Mouse (Mus musculus) embryonic facial prominence, embryonic 13.5 days (tissue): ENCODE data around the gene Ccdc65. TPM values are rescaled to one million over a fixed set of nuclear protein-coding genes. Genes with fewer than 3 reads are reported as not detected.
"Not testable (repeated sequence)": the region's sequence is repeated elsewhere in the genome, so short reads cannot be mapped to it uniquely, and the experiment has no call there.

Experiments
- ATAC-seq: fragments of 200-750 bp; cut with Nextera tagmentation; 2 replicates; pipeline ENCODE4 v1.8.0; 2017; ENCODE audit warnings: low read depth; ENCODE audit not compliant: insufficient number of reproducible peaks, insufficient read depth, low FRiP score, low TSS enrichment
- H3K27ac ChIP-seq: fragments of 300-500 bp; sonication (generic); 2 replicates; pipeline ENCODE4 v1.5.1; 2015; ENCODE audit warnings: moderate library complexity, mild to moderate bottlenecking, inconsistent platforms
- H3K27me3 ChIP-seq: fragments of 300-500 bp; sonication (generic); 2 replicates; pipeline ENCODE4 v1.6.1; 2015; ENCODE audit warnings: mild to moderate bottlenecking, inconsistent platforms
- H3K36me3 ChIP-seq: fragments of 300-500 bp; sonication (generic); 2 replicates; pipeline ENCODE4 v1.6.1; 2015; ENCODE audit warnings: mild to moderate bottlenecking, inconsistent platforms
- H3K4me1 ChIP-seq: fragments of 300-500 bp; sonication (generic); 2 replicates; pipeline ENCODE4 v1.6.1; 2015; ENCODE audit warnings: inconsistent platforms
- H3K4me2 ChIP-seq: fragments of 300-500 bp; sonication (generic); 2 replicates; pipeline ENCODE4 v1.6.1; 2015; ENCODE audit warnings: moderate library complexity, mild to moderate bottlenecking, inconsistent platforms
- H3K4me3 ChIP-seq: fragments of 300-500 bp; sonication (generic); 2 replicates; pipeline ENCODE4 v1.5.1; 2015; ENCODE audit warnings: mild to moderate bottlenecking, inconsistent platforms
- H3K9ac ChIP-seq: fragments of 300-500 bp; sonication (generic); 2 replicates; pipeline ENCODE4 v1.6.1; 2015; ENCODE audit warnings: mild to moderate bottlenecking, inconsistent platforms
- H3K9me3 ChIP-seq: fragments of 300-500 bp; sonication (generic); 2 replicates; pipeline ENCODE4 v1.6.1; 2016; ENCODE audit warnings: inconsistent platforms
- whole genome bisulfite sequencing: fragments of 180-500 bp; shearing (Covaris S2); methylation state at CpG from one replicate; pipeline ENCODE4 v1.1.7; 2015; ENCODE audit warnings: mixed read lengths; 5-methylcytosine and 5-hydroxymethylcytosine counted together
- polyA plus RNA-seq: library from polyadenylated mRNA; unstranded; fragments of >200 nt; fragmentation: Nextera tagmentation; extraction: Ambion mirVana; gene quantifications from 2 replicates; pipeline ENCODE4 v1.2.1, GENCODE M21; 2015

Ccdc65 gene
- polyA plus RNA-seq, 1 experiment from 2014 or later: 1.3 TPM

DNA sequence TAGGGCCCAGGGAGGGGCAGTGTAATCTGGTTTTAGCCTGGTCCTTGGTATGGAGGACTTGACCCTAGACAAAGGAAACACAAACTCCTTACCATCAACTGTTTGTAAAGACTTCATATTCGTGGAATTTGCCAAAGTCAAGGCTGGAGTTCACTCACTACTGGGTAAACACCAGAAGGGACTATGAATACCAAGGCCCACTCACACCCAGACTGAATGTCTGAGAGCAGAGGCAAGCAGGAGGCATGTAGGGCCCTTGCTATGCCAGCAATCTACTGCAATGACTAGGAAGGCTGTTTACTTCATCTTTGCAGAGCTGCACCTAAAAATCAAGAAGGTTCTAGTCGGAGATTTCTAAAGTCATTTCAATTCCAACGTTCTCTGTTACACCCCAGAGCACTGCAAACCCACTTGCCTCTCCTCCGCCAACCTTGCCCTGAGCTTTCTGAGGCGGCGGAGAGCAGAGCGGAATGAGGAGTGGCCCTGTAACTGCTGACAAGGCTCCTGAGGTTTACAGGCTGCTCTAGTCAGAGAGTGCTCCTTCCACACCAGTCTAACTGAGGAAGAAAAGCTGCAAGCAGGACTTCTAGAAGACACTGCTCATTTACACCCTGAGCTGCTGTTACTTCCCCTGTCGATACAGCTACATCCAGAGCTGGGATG, 34.9 kb downstream of the Ccdc65 start:
- ATAC-seq: no peak
- Histone ChIP-seq H3K36me3 (peaks cover 50% of the 10 kb centered on the region), H3K4me3 (no peak overlapping the region), H3K9ac (no peak overlapping the region), H3K27me3 (no peaks in the 10 kb centered on the region), H3K4me2 (no peak overlapping the region), H3K9me3 (no peaks in the 10 kb centered on the region), H3K27ac (no peak overlapping the region), H3K4me1 (0 out of 2 replicates have a peak, but pooled peaks cover 3% of the 10 kb centered on the region)
- WGBS: 82% methylated on average over 8 of the region's 8 CpGs

DNA sequence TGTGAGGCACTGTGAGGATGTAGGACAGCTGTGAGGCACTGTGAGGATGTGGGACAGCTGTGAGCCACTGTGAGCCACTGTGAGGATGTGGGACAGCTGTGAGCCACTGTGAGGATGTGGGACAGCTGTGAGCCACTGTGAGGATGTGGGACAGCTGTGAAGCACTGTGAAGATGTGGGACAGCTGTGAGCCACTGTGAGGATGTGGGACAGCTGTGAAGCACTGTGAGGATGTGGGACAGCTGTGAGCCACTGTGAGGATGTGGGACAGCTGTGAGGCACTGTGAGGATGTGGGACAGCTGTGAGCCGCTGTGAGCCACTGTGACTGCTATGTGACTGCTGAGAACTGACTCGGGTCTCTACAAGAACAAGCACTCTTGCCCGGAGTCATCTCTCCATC, 35.9 kb downstream of the Ccdc65 start:
- 90% methylated on average over 3 of the region's 3 CpGs for WGBS
- not testable (repeated sequence) for H3K9me3 ChIP-seq, ATAC-seq, H3K27me3 ChIP-seq, H3K4me2 ChIP-seq, H3K4me1 ChIP-seq, H3K27ac ChIP-seq, H3K4me3 ChIP-seq, H3K9ac ChIP-seq
- peaks cover 42% of the 10 kb centered on the region for H3K36me3 ChIP-seq

DNA sequence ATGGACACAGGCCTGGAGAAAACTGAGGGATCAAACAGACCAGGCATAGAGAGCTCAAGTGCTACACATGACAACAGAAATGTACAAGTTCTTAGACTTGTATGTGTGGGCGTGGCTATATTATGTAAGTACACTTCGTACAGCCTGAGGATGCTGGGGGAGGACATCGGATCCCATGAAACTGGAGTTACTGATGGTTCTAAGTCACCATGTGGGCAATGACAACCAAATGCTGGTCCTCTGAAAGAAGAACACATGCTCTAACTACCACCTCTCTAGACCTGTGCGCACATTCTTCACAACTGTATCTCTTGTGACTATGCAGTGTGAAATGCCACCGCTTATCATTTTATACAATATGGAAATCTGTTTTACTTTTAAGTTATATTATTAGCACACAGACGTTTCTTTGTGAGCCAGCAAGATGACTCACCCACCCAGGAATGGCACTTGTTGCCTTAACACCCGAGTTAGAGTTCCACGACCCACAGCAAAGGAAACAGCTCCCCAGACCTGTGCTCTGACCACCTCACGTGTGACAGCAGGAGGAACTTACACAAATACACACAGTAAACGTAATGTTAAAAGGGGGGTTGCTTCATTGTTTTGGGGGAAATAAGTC, 38.4 kb downstream of the Ccdc65 start:
- H3K9me3 ChIP-seq: no peaks in the 10 kb centered on the region
- no peaks in the 10 kb centered on the region for H3K27me3 ChIP-seq
- peaks cover 19% of the 10 kb centered on the region for H3K36me3 ChIP-seq
- no peak overlapping the region for H3K4me3 ChIP-seq
- no peak for ATAC-seq
- no peak overlapping the region for H3K27ac ChIP-seq
- no peak overlapping the region for H3K4me2 ChIP-seq
- H3K9ac ChIP-seq: no peak overlapping the region
- WGBS: 84% methylated on average over 10 of the region's 10 CpGs
- H3K4me1 ChIP-seq: 0 out of 2 replicates have a peak, but pooled peaks cover 3% of the 10 kb centered on the region

DNA sequence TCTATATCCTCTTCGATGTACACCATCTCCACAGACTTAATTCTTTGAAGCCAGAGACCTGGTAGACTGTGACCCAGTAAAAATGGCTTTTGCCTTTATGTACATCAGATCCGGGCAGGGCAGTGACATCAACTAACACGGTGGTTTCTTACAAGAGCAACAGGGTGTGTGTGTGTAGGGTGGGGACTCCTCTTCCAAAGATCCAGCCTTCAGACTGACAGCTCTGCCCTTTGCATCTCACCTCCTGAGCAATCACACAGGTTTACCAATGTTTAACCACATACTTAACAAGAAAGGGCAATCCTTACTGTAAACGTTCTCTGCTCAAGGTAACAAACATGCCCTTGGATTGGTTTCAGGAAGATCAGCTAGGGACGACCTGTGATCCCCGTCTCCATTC, 39.3 kb downstream of the Ccdc65 start:
- H3K9me3 ChIP-seq: no peaks in the 10 kb centered on the region
- no peak overlapping the region for H3K9ac ChIP-seq
- WGBS: 86% methylated on average over 6 of the region's 6 CpGs

DNA sequence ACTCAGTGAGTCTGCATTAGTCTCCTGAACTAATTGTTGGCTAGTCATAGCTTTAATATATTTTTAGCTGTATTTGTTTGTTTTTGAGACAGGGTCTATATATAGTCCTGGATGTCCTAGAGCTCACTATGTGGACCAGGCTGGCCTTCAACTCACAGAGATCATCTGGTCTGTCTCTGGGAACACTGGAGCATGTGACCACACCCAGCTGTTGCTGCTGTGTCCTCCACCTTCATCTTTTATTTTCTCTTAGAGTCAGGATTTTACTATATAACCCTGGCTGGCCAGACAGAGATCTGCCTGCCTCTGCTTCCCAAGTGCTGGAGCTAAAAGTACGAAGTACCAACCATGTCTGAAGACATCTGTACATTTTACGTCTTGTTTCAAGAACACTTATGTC, 41.1 kb downstream of the Ccdc65 start:
- H3K27me3 ChIP-seq: no peaks in the 10 kb centered on the region
- H3K4me2 ChIP-seq: no peak overlapping the region
- no peaks in the 10 kb centered on the region for H3K9me3 ChIP-seq
- 97% methylated on average over 2 of the region's 2 CpGs for WGBS
- no peak overlapping the region for H3K4me3 ChIP-seq
- no peak overlapping the region for H3K27ac ChIP-seq
- H3K36me3 ChIP-seq: peaks cover 17% of the 10 kb centered on the region; the same call in 1 of the 2 replicates
- H3K9ac ChIP-seq: no peak overlapping the region
- no peak for ATAC-seq
- 0 out of 2 replicates have a peak, but pooled peaks cover 3% of the 10 kb centered on the region for H3K4me1 ChIP-seq

More for the DNA sequence above, 39.3 kb downstream of the Ccdc65 start:
- Histone ChIP-seq H3K4me3 (no peak overlapping the region), H3K27me3 (no peaks in the 10 kb centered on the region), H3K4me1 (0 out of 2 replicates have a peak, but pooled peaks cover 3% of the 10 kb centered on the region), H3K36me3 (peaks cover 12% of the 10 kb centered on the region), H3K4me2 (no peak overlapping the region), H3K27ac (no peak overlapping the region)
- ATAC-seq: no peak

DNA sequence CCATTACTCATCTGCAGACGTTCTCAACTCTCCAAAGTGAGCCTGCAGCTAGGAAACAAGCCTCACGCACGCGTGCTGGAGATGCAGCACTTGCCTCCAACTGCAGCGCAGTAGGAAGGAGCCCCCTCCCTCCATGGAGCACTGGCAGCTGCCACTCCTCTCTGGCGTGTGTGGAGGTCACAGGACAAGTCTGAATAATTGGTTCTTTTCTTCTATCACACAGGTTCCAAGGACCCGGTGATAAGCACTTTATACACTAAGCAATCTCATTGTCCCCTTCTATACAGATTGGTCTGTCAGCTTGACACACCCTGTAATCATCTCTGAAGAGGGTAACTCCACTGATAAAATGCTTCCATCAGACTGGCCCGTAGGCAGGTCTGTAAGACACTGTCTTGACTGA, 45.0 kb downstream of the Ccdc65 start:
- no peak for ATAC-seq
- Histone ChIP-seq H3K27me3 (no peaks in the 10 kb centered on the region), H3K9ac (no peak overlapping the region), H3K4me1 (no peaks in the 10 kb centered on the region), H3K4me3 (no peak overlapping the region), H3K9me3 (no peaks in the 10 kb centered on the region), H3K4me2 (no peak overlapping the region), H3K36me3 (peaks cover 28% of the 10 kb centered on the region), H3K27ac (no peak overlapping the region)
- WGBS: 77% methylated on average over 8 of the region's 8 CpGs

DNA sequence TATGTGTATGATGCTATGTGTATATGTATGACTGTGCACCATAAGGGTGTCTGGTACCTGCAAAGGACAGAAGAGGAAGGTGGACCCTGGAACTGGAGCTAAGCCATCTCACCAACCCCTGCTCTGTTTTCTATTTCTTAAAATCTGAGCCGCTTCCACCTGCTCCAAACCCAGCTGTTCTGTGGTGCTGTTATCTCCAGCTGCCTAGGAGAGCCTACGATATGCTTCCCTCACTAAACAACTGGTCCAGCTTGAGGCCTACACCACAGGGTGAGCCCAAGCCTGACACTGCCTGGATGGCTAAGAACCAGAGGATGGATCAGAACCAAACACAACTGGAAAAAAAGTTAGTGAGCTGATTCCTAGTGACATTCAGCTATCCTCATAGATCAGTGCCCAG, 46.1 kb downstream of the Ccdc65 start:
- whole genome bisulfite sequencing: 87% methylated on average over 2 of the region's 2 CpGs
- Histone ChIP-seq H3K27ac (no peak overlapping the region), H3K4me2 (no peak overlapping the region), H3K9ac (no peak overlapping the region), H3K9me3 (no peaks in the 10 kb centered on the region), H3K4me3 (no peak overlapping the region), H3K4me1 (no peaks in the 10 kb centered on the region), H3K27me3 (no peaks in the 10 kb centered on the region), H3K36me3 (peaks cover 37% of the 10 kb centered on the region)
- ATAC-seq: no peak

DNA sequence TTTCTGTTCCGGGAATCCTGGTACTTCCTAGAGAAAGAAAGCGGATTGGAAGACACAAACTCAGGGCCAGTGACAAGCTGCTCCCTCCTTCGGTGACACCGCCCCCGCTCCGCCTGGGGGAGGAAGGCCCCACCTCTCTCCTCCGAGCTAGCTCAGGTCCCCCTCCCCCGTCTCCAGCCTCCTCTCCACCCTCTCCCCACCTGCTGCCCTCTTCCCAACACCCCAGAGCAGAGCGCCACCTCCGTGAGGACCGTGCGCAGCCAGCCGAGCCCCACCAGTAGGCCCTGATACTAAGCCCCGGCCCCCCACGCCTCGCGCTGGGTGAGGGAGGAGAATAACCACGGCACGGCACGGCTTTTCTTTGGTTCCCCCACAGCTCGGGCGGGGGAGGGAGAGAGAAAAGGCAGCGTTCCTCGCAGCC, 54.2 kb downstream of the Ccdc65 start:
- Histone ChIP-seq H3K27ac (peak overlapping the region; percentile 83), H3K9me3 (no peaks in the 10 kb centered on the region), H3K4me2 (peak overlapping the region; percentile 85), H3K36me3 (peaks cover 23% of the 10 kb centered on the region), H3K4me1 (peaks cover 20% of the 10 kb centered on the region), H3K9ac (peak overlapping the region; percentile 92), H3K4me3 (peak overlapping the region; percentile 97), H3K27me3 (peaks cover 17% of the 10 kb centered on the region; the same call in 1 of the 2 replicates)
- under 1% methylated on average over 24 of the region's 24 CpGs for WGBS
- ATAC-seq: peak; percentile 76

DNA sequence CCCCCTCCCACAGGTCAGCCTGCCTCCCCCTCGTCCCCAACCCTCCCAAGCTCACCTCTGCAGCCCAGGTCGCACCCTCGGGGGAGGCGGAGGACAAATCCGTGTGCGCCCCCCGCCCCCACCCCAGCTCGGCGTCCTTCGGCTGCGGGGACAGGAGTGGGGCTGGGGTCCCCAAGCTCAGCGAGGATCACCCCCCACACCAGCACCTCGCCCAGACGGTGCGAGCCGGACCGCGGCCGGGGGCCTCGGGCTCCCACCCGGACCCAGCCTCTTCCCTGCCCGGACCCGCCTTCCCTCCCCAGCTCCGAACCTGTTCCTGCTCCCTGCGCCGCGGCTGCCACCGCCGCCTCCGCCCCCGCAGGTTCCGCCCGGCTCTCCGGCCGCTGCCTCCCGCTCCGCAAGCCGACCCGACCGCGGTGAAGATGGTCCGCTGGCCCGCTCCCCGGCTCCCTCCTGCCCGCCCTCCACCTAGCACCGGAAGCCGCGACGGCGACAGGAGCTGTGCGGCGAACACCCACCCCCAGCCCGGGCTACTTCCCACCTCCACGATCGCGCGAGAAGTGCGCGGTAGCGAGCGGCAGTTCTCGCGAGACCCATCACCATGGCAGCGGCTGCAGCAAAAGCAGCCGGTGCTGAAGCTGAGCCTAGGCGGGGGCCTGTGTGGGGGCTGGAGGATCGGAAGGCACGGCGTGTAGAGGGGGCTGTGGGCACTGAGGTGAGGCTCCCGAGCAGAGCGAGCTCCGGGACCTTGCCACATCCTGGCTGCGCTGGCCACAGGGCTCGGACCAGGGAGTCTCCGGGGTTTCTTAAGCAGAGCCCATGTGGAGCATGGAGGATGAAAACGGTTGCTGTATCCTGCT, 54.9 kb downstream of the Ccdc65 start, which contains the start of gene Arf3:
Gene Arf3 (minus strand): TSS at position 545 of the 860 bp plus-strand sequence.
- Histone ChIP-seq H3K27me3 (peaks cover 17% of the 10 kb centered on the region; the same call in 1 of the 2 replicates), H3K9me3 (no peaks in the 10 kb centered on the region), H3K36me3 (peaks cover 19% of the 10 kb centered on the region), H3K4me3 (peak within 1 kb of the TSS; percentile 97), H3K4me1 (peaks cover 20% of the 10 kb centered on the region), H3K9ac (peak within 1 kb of the TSS; percentile 92), H3K27ac (peak within 1 kb of the TSS; percentile 83), H3K4me2 (peak within 1 kb of the TSS; percentile 85)
- peak; percentile 87 for ATAC-seq
- under 1% methylated on average over 76 of the region's 76 CpGs for WGBS

DNA sequence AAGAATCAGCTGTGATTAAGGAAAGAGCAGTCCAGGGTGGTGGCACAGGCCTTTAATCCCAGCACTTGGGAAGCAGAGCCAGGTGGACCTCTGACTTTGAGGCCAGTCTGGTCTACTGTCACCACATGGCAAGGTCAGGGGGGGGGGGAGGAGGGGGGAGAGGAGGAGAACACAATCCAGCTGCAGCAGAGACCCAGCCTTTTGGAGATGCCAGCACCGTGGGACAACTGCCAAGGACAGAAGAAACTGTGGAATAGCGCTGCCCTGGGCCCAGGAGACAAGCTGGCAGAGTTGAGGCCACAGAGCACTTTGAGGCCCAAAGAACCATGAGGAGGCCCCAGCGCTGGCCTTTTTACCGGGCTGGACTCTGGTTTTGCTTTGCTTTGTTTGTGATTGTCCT, 57.9 kb downstream of the Ccdc65 start:
- H3K4me2 ChIP-seq: no peak overlapping the region
- H3K36me3 ChIP-seq: no peaks in the 10 kb centered on the region
- H3K9me3 ChIP-seq: no peaks in the 10 kb centered on the region
- no peak overlapping the region for H3K27ac ChIP-seq
- no peak overlapping the region for H3K9ac ChIP-seq
- H3K4me3 ChIP-seq: no peak overlapping the region
- no peak for ATAC-seq
- 65% methylated on average over 4 of the region's 4 CpGs for WGBS
- H3K27me3 ChIP-seq: peaks cover 39% of the 10 kb centered on the region
- peaks cover 20% of the 10 kb centered on the region for H3K4me1 ChIP-seq

DNA sequence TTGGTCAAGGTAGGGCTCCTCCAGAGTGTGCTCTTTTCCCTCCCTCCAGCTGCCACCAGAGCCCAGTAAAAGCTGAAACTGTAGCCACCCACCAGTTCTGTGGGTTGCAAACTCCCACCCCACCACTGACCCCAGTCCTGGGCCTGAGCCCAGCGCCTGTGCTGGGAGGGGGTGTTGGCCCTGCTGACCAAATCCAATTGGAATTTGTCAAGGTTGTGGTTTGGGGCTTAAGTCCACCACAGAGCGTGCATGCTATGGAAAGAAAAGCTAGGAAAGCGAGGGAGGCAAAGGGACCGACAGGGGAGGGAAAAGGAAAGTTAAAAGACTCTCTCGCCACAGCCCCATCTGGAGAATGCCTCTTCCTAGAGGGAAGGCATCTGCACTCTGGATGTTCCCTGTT, 60.3 kb downstream of the Ccdc65 start:
- Histone ChIP-seq H3K9ac (no peak overlapping the region), H3K27me3 (peaks cover 62% of the 10 kb centered on the region), H3K36me3 (no peaks in the 10 kb centered on the region), H3K4me2 (no peak overlapping the region), H3K9me3 (no peaks in the 10 kb centered on the region), H3K27ac (no peak overlapping the region), H3K4me1 (peaks cover 20% of the 10 kb centered on the region), H3K4me3 (no peak overlapping the region)
- no peak for ATAC-seq
- WGBS: 22% methylated on average over 5 of the region's 5 CpGs
